Mouse (Mus musculus) right cerebral cortex, postnatal 14 days (tissue): Measurements from ENCODE around the gene Khk.

Experiments
- DNase-seq: peaks from one replicate; pipeline ENCODE4 v3.0.0; 2022

The Khk gene

DNA sequence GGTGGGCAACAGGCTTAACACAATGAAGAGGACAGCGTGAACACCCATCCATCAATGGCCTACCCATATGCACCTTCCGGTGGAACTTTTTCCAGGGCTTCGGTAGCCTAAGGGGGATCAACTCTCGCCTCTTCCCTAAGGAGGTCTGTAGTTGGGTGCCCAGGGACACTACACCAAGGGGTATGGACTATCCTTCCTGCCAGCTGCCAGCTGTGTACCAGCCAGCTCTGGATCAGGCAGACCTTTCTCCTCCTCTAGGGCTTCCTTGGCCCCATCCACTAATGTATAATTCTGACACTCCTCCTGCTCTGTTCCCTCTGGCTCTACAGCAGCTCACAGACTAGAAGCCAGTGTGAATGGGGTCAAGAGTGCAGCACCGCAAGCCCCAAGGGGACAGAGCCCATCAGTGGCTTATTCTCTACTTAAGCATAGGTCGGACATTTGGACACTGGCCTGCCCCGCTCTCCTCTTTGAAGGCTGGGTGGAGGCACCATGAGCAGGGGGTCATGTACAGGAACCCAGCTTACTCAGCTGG is 7.1 kb upstream of the Khk start:
- no peak for DNase-seq

DNA sequence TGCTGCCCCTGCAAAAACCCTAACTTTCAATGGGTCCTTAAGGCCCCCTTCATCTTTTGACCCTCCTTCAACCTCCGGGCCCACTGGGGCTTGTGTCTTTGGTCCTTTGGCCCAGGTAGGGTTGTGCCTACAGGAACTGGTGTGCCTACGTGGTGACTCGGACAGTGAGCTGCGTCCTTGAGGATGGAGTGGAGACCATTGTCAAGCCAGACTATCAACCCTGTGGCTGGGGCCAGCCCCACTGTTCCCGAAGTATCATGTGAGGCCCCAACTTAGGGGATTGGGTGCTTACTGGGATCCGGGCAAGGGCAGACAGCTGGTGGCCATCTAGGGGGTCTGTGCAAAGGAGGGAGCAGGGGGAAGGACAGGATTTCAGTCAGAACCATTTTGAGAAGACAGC is 6.4 kb upstream of the Khk start:
- no peak for DNase-seq

DNA sequence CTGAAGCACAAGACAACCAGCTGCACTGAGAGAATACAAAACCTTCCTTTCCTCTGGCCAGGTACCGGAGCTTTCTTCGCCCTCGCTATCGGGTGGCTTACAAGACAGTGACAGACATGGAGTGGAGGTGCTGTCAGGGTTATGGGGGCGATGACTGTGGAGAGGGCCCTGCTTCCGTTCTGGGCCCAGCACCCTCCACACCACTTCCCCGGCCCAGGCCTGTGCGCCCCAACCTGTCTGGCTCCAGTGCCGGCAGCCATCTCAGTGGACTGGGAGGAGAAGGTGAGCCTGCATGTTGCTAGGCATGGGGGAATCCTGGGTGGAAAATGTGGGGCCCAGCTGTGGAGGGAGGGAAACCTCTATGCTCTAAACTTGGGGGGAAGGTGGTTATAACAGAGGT is 5.8 kb upstream of the Khk start:
- DNase-seq = no peak

DNA sequence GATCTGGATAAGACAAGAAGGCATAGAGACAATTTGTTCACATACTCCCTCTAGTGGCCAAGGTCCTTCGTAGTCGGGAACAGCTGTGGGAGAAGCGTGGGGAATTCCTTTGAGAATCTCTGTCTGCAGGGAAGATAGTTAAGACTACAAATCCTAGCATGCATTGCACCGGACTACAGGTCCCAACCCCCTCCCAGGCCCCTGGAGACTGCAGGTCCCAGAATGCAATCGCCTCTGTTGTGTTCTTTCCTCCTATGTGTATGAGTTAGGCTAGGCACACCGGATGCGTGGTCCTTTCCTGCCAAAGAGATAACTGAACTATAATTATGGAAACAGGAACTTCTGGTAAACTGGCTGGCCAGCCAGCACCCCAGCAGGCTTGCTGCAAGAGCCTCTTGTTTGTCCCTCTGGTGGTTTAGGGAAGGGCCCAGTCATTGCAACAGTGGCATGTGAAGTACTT is 5.2 kb upstream of the Khk start:
- peak; percentile 80 for DNase-seq

DNA sequence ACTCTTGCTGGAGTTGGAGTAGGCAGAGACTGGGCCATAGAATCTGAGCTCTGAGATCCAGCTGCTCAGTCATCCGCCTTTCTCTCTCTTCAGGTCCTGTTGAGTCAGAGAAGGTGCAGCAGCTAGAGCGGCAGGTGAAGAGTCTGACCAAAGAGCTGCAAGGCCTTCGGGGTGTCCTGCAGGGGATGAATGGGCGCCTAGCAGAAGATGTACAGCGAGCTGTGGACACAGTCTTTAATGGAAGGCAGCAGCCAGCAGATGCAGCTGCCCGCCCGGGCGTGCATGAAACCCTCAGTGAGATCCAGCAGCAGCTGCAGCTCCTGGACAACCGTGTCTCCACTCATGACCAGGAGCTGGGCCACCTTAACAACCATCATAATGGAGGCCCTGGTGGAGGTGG is 4.4 kb upstream of the Khk start:
- DNase-seq = no peak

DNA sequence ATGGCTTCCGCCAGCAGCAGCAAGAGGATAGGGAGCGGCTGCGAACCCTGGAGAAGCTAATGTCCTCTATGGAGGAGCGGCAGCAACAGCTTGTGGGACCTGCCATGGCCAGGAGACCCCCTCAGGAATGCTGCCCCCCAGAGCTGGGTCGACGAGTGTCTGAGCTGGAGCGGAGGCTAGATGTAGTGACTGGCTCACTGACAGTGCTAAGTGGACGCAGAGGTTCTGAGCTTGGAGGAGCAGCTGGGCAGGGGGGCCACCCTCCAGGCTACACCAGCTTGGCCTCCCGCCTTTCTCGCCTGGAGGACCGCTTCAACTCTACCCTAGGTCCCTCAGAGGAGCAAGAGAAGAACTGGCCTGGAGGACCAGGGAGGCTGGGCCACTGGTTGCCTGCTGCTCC is 3.9 kb upstream of the Khk start:
- DNase-seq = no peak

DNA sequence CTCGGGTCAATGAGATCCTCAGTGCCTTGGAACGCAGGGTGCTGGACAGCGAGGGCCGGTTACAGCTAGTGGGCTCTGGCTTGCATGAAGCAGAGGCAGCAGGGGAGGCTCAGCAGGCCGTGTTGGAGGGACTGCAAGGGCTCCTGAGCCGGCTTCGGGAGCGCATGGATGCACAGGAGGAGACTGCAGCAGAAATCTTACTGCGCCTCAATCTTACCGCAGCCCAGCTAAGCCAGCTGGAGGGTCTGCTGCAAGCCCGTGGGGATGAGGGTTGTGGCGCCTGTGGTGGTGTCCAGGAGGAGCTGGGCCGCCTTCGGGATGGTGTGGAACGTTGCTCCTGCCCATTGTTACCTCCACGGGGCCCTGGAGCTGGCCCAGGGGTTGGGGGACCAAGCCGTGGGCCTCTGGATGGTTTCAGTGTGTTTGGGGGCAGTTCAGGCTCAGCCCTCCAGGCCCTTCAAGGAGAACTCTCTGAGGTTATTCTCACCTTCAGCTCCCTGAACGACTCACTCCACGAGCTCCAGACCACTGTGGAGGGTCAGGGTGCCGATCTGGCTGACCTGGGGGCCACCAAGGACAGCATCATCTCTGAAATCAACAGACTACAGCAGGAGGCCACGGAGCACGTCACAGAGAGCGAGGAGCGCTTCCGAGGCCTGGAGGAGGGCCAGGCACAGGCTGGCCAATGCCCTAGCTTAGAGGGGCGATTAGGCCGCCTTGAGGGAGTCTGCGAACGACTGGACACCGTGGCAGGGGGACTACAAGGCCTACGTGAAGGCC is 3.1 kb upstream of the Khk start:
- no peak for DNase-seq

DNA sequence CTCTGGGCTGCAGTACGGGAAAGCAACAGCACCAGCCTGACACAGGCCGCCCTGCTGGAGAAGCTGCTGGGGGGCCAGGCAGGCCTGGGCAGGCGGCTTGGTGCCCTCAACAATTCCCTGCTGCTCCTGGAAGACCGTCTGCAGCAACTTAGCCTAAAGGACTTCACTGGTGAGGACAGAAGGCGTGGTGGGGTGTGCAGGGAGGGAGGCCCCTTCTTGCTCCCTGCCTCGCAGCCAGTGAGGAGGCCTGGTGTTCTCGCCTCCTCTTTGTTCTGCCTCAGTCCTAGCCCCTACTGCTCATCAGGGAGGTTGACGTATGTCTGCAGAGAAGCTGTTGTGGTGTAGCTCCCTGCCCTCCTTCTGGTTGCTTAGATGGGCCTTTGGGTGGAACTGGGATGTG is 2.5 kb upstream of the Khk start:
- no peak for DNase-seq

DNA sequence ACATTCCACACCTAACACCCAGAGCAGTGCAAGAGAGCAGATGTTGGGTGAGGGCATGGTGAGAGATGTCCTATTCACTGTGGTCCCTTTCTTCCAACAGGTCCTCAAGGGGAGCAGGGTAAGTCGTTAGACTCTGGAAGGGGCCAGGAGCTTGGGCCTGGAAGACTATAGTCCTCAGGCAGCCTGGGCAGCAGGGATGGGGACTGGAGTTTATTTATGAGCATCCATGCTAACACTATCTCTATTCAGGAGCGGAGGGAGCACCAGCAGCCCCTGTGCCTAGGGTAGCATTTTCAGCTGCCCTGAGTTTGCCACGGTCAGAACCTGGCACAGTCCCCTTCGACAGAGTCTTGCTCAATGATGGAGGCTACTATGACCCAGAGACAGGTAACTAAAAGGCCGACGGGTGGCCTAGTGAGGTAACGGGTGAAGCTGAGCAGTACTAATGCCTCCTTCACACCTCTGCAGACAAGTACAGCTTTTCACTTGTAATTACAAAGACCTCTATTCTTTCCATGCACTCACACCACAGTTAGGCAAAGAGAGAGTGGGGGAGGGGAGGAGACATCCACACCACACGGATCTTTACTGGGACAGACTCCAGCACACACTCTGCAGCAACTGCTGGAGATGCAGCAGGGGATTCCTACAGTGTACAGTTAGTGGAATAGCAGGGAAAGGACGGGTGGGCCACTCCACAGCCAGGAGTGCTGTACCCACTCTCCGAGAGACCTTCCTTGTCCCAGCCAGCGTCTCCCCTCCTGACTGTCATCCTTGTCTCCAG is 1.2 kb upstream of the Khk start:
- DNase-seq = no peak

DNA sequence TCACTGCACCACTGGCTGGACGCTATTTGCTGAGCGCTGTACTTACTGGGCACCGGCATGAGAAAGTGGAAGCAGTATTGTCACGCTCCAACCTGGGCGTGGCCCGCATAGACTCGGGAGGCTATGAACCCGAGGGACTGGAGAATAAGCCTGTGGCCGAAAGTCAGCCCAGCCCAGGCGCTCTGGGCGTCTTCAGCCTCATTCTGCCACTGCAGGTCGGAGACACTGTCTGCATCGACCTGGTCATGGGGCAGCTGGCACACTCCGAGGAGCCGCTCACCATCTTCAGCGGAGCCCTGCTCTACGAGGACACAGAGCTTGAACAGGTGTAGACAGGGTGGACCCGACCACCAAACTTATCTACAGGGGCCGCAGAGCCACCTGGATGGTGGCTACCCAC is 610 bp upstream of the Khk start:
- no peak for DNase-seq

DNA sequence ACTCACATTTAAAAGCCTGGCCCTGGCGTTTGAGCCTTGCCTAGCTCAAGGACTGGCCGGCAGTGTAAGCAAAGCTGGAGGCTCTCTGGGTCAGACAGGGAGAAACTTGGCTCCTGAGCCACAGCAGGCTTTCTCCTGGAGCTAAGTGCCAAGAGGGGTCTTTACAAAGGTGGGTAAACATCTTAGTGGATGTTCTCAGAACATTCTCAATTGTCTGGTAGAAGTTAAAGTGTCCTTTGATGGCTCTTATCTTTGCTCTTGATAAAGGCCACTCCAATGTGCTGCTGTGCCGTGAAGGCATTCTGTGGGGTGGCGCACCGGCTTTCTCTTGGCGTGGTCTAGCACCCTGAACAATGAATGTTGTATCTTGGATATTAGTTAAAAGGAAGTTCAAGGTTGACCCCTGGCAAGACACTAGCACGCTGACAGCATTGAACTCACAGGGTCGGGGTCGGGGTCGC is 1.4 kb downstream of the Khk start:
- no peak for DNase-seq

DNA sequence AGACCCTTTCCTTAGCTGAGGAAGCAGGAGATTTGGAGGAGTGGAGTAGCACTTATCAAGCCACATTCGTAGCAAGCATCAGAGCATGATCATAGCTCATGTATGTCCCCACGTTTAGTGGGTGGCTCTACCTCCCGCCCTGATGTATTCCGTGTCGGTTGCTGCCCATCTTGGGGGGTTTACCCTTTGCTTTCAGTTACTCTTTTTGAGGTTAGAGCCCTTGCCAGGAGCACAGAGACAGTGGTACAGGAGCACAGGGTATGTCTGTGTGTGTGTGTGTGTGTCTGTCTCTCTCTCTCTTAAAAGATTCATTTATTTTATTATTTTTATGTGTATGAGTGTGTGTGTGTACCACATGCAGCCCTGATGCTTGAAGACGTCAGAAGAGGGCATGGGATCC is 1.9 kb downstream of the Khk start:
- no peak for DNase-seq

DNA sequence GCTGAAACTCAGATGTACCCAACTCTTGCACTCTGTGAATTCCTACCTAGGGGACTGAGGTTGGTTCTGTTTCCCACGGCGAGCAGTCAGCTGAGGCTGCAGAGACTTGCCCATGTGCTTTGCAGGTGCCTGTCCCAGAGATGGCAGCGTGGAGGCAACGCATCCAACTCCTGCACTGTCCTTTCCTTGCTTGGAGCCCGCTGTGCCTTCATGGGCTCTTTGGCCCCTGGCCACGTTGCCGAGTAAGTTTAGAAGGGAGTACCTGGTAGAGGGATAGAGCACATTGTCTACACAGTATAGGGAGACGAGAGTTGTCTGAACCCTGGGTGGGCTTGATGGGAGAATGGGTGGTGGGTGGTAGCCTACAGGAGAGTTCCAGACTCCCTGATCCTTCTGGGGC is 3.4 kb downstream of the Khk start:
- no peak for DNase-seq

DNA sequence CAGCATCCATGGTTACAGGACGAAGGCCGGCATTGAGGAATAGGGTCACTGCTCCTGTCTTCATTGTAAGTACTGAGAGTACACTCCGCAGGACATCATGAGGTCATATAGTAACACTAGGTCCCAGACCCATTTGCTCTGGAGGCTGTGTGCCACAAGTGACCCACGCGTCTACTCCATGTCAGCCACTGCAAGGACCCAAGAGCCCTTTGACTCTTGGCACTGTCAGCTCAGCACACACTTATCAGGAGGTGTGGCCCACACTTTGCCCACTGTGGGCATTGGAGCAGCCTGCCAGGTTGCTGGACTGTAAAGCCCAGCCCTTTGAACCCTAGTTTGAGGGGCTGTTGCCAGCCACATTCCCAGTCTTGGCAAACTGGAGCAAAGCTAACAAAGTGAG is 4.0 kb downstream of the Khk start:
- no peak for DNase-seq

DNA sequence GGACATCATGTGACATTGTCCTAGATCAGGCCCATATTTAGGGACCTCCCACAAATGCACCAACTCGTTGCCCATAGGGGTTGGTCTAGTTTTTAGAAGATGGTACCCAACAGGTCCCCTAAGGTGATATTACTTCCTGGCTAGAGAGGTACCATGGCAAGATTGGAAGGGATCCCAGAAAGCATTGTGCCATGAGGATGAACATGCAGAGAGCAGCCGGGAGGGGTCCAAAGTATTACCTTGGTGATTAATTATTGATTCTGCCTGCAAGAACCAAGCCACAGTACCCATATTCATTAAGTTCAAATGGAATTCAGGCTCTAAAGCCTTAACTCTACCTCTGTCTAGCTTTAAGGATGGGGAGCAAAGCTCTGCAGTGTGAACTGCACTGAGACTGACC is 4.8 kb downstream of the Khk start:
- no peak for DNase-seq

DNA sequence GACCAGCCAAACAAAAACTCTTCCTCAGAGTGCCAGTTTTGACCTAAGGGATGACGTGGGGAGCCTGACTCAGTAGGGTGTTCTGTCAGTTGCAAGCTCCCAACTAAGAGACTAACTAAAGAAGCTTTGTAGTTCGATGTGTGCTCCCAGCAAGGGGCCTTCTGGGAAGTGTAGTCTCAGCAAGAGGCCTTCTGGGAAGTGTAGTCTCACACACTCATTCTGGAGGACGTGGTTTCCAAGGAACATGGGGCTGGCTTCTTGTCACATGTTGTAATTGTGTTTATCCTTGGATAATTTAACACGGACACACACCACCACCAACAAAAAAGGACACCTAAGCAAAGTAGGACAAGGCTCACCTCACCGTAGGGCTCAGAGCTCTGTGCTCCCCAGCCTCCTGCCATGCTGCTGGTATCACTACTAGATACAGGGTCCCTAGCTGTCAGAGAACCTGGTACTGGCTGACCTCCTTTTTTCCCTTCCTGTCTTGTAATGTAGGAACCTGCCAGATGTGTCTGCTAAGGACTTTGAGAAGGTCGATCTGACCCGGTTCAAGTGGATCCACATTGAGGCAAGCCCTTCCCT is 6.8 kb downstream of the Khk start:
- peak; percentile 46 for DNase-seq

DNA sequence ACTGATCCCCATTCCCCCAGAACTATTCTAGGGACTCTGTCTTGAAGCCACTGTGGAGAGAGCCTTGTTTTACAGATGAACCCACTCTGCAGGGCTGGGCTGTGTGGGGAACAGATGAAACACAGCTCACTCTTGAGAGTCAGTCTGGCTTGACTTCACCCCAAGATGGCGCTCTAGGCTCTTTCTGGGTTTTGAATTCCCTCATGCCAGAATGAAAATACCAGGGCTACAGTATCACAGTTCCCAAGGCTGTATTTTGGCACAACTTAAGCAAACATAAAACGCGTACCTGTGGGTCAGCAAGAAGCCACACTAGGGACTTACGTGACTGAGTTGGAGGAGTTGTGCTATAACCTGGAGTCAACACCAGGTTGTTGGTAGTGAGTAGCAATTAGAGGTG is 8.9 kb downstream of the Khk start:
- peak; percentile 86 for DNase-seq

DNA sequence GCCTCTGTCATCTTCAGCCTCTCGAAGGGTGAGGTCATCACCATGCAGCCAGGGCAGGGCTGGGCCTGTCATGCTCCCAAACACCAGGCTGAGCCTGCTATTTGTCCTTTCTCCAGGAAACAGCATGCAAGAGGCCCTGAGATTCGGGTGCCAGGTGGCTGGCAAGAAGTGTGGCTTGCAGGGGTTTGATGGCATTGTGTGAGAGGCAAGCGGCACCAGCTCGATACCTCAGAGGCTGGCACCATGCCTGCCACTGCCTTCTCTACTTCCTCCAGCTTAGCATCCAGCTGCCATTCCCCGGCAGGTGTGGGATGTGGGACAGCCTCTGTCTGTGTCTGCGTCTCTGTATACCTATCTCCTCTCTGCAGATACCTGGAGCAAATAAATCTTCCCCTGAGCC is 9.6 kb downstream of the Khk start:
- DNase-seq = no peak

DNA sequence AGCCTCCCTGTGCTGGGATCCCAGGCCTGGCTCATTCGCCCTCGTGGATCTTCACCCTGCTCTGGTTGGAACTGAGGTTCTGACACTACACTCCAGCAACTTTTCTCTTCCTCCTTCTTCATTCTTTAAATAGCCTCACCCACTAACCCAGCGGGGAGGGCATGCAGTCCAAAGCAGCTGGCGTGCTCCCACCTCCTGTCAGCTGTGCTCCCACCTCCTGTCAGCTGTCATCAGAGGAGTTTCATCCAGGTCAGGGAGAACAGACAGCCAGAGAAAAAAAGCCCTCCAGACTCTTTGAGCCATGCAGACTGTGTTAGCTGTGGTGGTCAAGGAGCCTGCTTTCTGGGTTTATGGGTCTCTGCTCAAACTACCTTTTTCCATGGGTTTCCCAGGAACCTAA is 10.1 kb downstream of the Khk start:
- no peak for DNase-seq

DNA sequence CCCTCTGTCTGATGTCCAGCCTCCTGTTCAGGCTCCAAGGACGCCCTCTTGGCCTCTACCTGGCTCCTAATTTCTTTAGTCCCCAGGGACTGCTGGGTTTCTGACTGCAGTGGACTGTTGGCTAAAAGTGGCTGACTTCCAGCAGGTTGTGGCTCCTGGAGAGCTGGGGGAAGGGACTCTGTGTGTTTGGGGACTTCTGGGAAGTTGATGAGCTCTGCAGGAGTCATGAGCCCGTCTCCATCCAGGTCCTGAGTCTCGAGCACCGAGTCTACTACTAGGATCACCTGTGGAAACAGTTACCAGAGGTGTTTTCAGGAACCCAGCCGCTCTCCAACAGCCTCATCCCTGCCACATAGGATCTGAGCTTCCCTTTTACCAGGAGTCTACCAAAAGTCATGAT is 12.5 kb downstream of the Khk start:
- DNase-seq = no peak

DNA sequence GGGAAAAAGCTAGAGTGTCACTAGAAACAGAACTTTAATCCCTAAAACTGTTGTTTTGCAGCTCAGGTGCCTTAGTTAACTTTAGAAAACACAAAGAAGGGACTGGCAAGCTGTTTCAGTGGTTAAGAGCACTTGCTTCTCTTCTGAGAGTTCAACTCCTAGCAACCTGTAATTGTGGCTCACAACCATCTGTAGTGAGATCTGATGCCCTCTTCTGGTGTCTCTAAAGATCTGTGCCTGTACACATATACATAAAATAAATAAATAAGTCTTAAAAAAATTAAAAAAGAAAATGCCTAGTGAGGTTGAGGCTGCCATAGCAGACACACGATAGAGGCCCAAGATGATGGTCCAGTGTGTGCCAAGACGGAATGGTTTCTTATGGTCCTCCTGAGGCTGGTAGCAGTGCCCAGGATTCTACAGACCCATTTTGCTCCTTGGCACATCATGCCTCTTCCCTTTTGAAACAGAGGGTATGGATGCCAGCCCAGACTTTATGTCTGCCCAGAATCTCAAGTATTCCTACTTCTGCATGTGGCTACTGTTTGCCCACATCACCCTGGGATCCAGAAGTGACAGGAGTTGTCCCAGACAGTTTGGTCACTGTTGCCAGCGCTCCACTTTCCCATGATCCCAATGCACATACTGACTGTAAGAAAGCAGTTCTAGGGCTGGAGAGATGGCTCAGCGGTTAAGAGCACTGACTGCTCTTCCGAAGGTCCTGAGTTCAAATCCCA is 13.7 kb downstream of the Khk start:
- DNase-seq = no peak

DNA sequence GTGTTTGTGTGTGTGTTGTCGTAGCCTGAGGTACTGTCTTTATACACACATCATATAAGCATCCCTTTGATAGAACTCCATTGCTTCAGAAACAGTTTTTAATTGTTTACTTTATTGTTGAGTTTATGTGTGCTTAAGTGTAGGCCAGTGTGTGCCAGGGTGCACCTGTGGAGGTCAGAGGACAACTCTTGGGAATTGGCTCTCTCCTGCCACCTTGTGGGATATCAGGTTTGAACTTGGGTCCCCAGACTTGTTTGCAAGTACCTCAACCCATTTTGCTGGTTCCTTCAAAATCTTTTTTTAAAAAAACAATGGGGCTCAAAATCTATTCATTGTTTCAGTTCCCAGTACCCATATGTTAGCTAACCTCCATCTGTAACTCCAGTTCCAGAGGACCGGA is 21.8 kb downstream of the Khk start:
- no peak for DNase-seq

DNA sequence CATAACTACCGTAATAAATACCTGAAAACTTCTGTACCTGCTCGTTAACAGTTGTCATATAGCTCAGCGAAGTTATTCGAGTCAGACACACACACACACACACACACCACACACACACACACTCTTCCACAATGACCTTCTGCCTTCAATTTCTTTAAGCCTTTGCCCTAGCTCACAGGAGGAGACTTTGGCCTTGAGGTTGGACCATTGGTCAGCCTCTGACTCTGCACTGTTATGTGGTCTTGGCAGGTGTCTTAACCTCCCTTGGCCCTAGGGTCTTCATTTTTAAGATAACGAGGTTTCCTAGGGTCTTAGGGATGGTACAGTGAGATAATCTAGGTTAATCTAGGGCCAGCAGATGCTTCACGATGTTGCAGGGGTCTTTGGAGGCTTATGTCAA is 23.1 kb downstream of the Khk start:
- DNase-seq = no peak
